Mouse (Mus musculus) CH12.LX (cell line): ENCODE measurements at regions not wholly inside any gene's neighbourhood (a gene's known extent, or its start where the extent isn't known, plus 50 kb on each side); places are given as distances from the start of the nearest gene placed in this dataset.

ENCODE experiments used
- DNase-seq: peaks from one replicate; pipeline ENCODE4 v3.0.0-alpha.2; 2013; ENCODE audit errors: extremely low read depth
- H3K27ac ChIP-seq: 2 replicates; pipeline ENCODE4 v1.5.1; 2012; ENCODE audit warnings: low read depth, mild to moderate bottlenecking, control low read depth, moderate library complexity; ENCODE audit not compliant: insufficient read depth
- H3K27me3 ChIP-seq: replicated peaks from 2 replicates; pipeline ENCODE3; 2012; ENCODE audit warnings: inconsistent platforms
- H3K36me3 ChIP-seq, 2 experiments: replicated peaks in 1 of 2; 2 replicates each; pipeline versions ENCODE3 to v1.6.1; 2012; ENCODE audit warnings: inconsistent platforms in 1 of 2, low read length in 1 of 2, mild to moderate bottlenecking in 1 of 2, mixed read lengths in 1 of 2, moderate library complexity in 1 of 2; ENCODE audit not compliant: control insufficient read depth in 1 of 2, insufficient read depth in 1 of 2
- H3K4me1 ChIP-seq, 2 experiments: 2 replicates each; pipeline ENCODE4 v1.6.1; 2012; ENCODE audit warnings: inconsistent platforms in 1 of 2, moderate library complexity in 1 of 2; ENCODE audit not compliant: insufficient read depth in 2 of 2, control insufficient read depth in 1 of 2
- H3K4me2 ChIP-seq: 2 replicates; pipeline ENCODE4 v1.6.1; 2012; ENCODE audit warnings: low read depth, mild to moderate bottlenecking, control low read depth; ENCODE audit not compliant: poor library complexity, insufficient read depth, severe bottlenecking
- H3K4me3 ChIP-seq, 3 experiments: fragments of 150-350 bp in 1 of 3; sonication (generic) in 1 of 3; replicated peaks in 1 of 3; 2 replicates each; pipeline versions ENCODE3 to v1.5.1; 2011 to 2012; ENCODE audit warnings: low read depth in 2 of 3, low read length in 2 of 3, mild to moderate bottlenecking in 2 of 3, moderate library complexity in 2 of 3, control low read depth in 1 of 3, improper control_type of control experiment in 1 of 3, inconsistent platforms in 1 of 3, mixed read lengths in 1 of 3; ENCODE audit not compliant: poor library complexity in 1 of 3
- H3K79me2 ChIP-seq: replicated peaks from 2 replicates; pipeline ENCODE4 v1.6.1; 2012; ENCODE audit warnings: mild to moderate bottlenecking, moderate library complexity; ENCODE audit not compliant: control insufficient read depth, poor library complexity, insufficient read depth, severe bottlenecking; ENCODE audit errors: extremely low read depth
- H3K9ac ChIP-seq: 2 replicates; pipeline ENCODE4 v1.6.1; 2012; ENCODE audit warnings: low read depth, mild to moderate bottlenecking, control low read depth, moderate library complexity; ENCODE audit not compliant: insufficient read depth
- H3K9me3 ChIP-seq: replicated peaks from 2 replicates; pipeline ENCODE3; 2012; ENCODE audit warnings: low read length, inconsistent platforms, mixed read lengths
- BHLHE40 ChIP-seq: IDR thresholded peaks from 2 replicates; pipeline ENCODE4 v1.6.1; 2011; ENCODE audit warnings: mild to moderate bottlenecking, low read depth, low read length, improper control_type of control experiment
- CHD1 ChIP-seq: IDR thresholded peaks from 2 replicates; pipeline ENCODE4 v1.6.1; 2012; ENCODE audit warnings: low read depth, low read length, improper control_type of control experiment, inconsistent platforms
- CTCF ChIP-seq, 2 experiments: IDR thresholded peaks in 1 of 2; conservative IDR thresholded peaks in 1 of 2; 2 replicates each; pipeline ENCODE4 v1.5.1; 2011 to 2012; ENCODE audit warnings: low read depth in 2 of 2, low read length in 2 of 2, improper control_type of control experiment in 1 of 2, inconsistent platforms in 1 of 2, mild to moderate bottlenecking in 1 of 2, moderate library complexity in 1 of 2
- E2F4 ChIP-seq: IDR thresholded peaks from 2 replicates; pipeline ENCODE4 v1.6.1; 2011; ENCODE audit warnings: low read depth, low read length, improper control_type of control experiment; ENCODE audit not compliant: insufficient replicate concordance
- ELF1 ChIP-seq: IDR thresholded peaks from 2 replicates; pipeline ENCODE4 v1.6.1; 2014; ENCODE audit warnings: low read depth, mild to moderate bottlenecking, inconsistent platforms, low read length, improper control_type of control experiment
- EP300 ChIP-seq: IDR thresholded peaks from 2 replicates; pipeline ENCODE4 v1.6.1; 2011; ENCODE audit warnings: low read length, improper control_type of control experiment
- ETS1 ChIP-seq: conservative IDR thresholded peaks from 2 replicates; pipeline ENCODE4 v1.6.1; 2012; ENCODE audit warnings: low read depth, mild to moderate bottlenecking, inconsistent platforms, low read length, improper control_type of control experiment, moderate library complexity
- GABPA ChIP-seq: IDR thresholded peaks from 2 replicates; pipeline ENCODE4 v1.6.1; 2012; ENCODE audit warnings: low read depth, low read length, improper control_type of control experiment, inconsistent platforms; ENCODE audit not compliant: insufficient replicate concordance
- HCFC1 ChIP-seq: IDR thresholded peaks from 2 replicates; pipeline ENCODE4 v1.6.1; 2012; ENCODE audit warnings: low read depth, mild to moderate bottlenecking, inconsistent platforms, low read length, improper control_type of control experiment
- JUN ChIP-seq: IDR thresholded peaks from 2 replicates; pipeline ENCODE4 v1.6.1; 2011; ENCODE audit warnings: low read depth, mild to moderate bottlenecking, low read length, improper control_type of control experiment, moderate library complexity; ENCODE audit not compliant: insufficient read depth
- JUND ChIP-seq: conservative IDR thresholded peaks from 2 replicates; pipeline ENCODE4 v1.6.1; 2011; ENCODE audit warnings: low read depth, low read length, improper control_type of control experiment
- KAT2A ChIP-seq: IDR thresholded peaks from 2 replicates; pipeline ENCODE4 v1.6.1; 2012; ENCODE audit warnings: low read length, improper control_type of control experiment, inconsistent platforms; ENCODE audit not compliant: insufficient replicate concordance
- MAFK ChIP-seq: IDR thresholded peaks from 2 replicates; pipeline ENCODE4 v1.6.1; 2011; ENCODE audit warnings: low read length, improper control_type of control experiment; ENCODE audit not compliant: insufficient replicate concordance
- MAZ ChIP-seq: IDR thresholded peaks from 2 replicates; pipeline ENCODE4 v1.6.1; 2012; ENCODE audit warnings: low read depth, mild to moderate bottlenecking, inconsistent platforms, low read length, improper control_type of control experiment, moderate library complexity
- MEF2A ChIP-seq: IDR thresholded peaks from 2 replicates; pipeline ENCODE4 v1.6.1; 2014; ENCODE audit warnings: low read depth, mild to moderate bottlenecking, inconsistent platforms, low read length, improper control_type of control experiment, borderline replicate concordance
- MXI1 ChIP-seq: IDR thresholded peaks from 2 replicates; pipeline ENCODE4 v1.6.1; 2011; ENCODE audit warnings: mild to moderate bottlenecking, low read depth, low read length, improper control_type of control experiment
- MYC ChIP-seq: IDR thresholded peaks from 2 replicates; pipeline ENCODE4 v1.6.1; 2011; ENCODE audit warnings: low read depth, mild to moderate bottlenecking, improper control_type of control experiment, low read length
- NELFE ChIP-seq: IDR thresholded peaks from 2 replicates; pipeline ENCODE4 v1.6.1; 2011; ENCODE audit warnings: low read depth, low read length, improper control_type of control experiment
- NRF1 ChIP-seq: IDR thresholded peaks from 2 replicates; pipeline ENCODE4 v1.6.1; 2014; ENCODE audit warnings: low read depth, mild to moderate bottlenecking, inconsistent platforms, low read length, improper control_type of control experiment, moderate library complexity
- POLR2A ChIP-seq: IDR thresholded peaks from 2 replicates; pipeline ENCODE4 v1.6.1; 2011; ENCODE audit warnings: low read depth, mild to moderate bottlenecking, improper control_type of control experiment, low read length
- TBP ChIP-seq: conservative IDR thresholded peaks from 2 replicates; pipeline ENCODE4 v1.6.1; 2011; ENCODE audit warnings: low read depth, low read length, improper control_type of control experiment
- TCF12 ChIP-seq: IDR thresholded peaks from 2 replicates; pipeline ENCODE4 v1.6.1; 2014; ENCODE audit warnings: low read depth, mild to moderate bottlenecking, inconsistent platforms, low read length, improper control_type of control experiment
- UBTF ChIP-seq: IDR thresholded peaks from 2 replicates; pipeline ENCODE4 v1.6.1; 2012; ENCODE audit warnings: low read depth, mild to moderate bottlenecking, inconsistent platforms, low read length, improper control_type of control experiment, moderate library complexity
- USF1 ChIP-seq: IDR thresholded peaks from 2 replicates; pipeline ENCODE4 v1.6.1; 2014; ENCODE audit warnings: low read depth, mild to moderate bottlenecking, inconsistent platforms, low read length, improper control_type of control experiment
- USF2 ChIP-seq: conservative IDR thresholded peaks from 2 replicates; pipeline ENCODE4 v1.6.1; 2011; ENCODE audit warnings: low read depth, low read length, improper control_type of control experiment
- ZC3H11A ChIP-seq: IDR thresholded peaks from 2 replicates; pipeline ENCODE4 v1.6.1; 2012; ENCODE audit warnings: low read depth, mild to moderate bottlenecking, inconsistent platforms, low read length, improper control_type of control experiment
- ZKSCAN1 ChIP-seq: IDR thresholded peaks from 2 replicates; pipeline ENCODE4 v1.6.1; 2012; ENCODE audit warnings: low read depth, inconsistent platforms, low read length, improper control_type of control experiment, borderline replicate concordance
- ZMIZ1 ChIP-seq: IDR thresholded peaks from 2 replicates; pipeline ENCODE4 v1.6.1; 2012; ENCODE audit warnings: low read depth, mild to moderate bottlenecking, inconsistent platforms, low read length, improper control_type of control experiment
- ZNF384 ChIP-seq: IDR thresholded peaks from 2 replicates; pipeline ENCODE4 v1.6.1; 2012; ENCODE audit warnings: low read depth, low read length, improper control_type of control experiment, inconsistent platforms
- dilution Hi-C: fragments of 300-500 bp; cut with MboI; formaldehyde crosslinking; loops from 2 replicates; pipeline ENCODE4 v1.14.3; 2020; ENCODE audit warnings: low sequenced_read_pairs; ENCODE audit not compliant: extremely low pct_unique_long_range_greater_than_20kb, extremely low pct_ligation_motif_present
- in situ Hi-C: fragments of 300-500 bp; cut with MboI; formaldehyde crosslinking; loops from 3 replicates; pipeline ENCODE4 v1.14.3; 2019; ENCODE audit warnings: low sequenced_read_pairs, low pct_ligation_motif_present, low pct_unique_long_range_greater_than_20kb, mixed read lengths

GRCm38 (mm10) chr2:148279200-148279599, 115.9 kb upstream of the Sstr4 start:
- TF ChIP-seq GABPA = no peak
- no peak for TF ChIP-seq KAT2A
- no peak for TF ChIP-seq HCFC1
- no peak for TF ChIP-seq JUND
- TF ChIP-seq USF1 = no peak
- no peak for TF ChIP-seq MAFK
- TF ChIP-seq CHD1 = no peak
- no peak for TF ChIP-seq MXI1
- no peak for TF ChIP-seq ZKSCAN1
- no peak for TF ChIP-seq USF2
- TF ChIP-seq NRF1 = no peak
- no peak for TF ChIP-seq ELF1
- TF ChIP-seq ZNF384 = no peak
- TF ChIP-seq BHLHE40 = no peak
- TF ChIP-seq MAZ = no peak
- Histone ChIP-seq H3K4me1 (no peaks in the 10 kb centered on the region), H3K9ac (no peak overlapping the region), H3K79me2 (no peaks in the 10 kb centered on the region), H3K9me3 (no peaks in the 10 kb centered on the region), H3K36me3 (no peaks in the 10 kb centered on the region), H3K27ac (no peak overlapping the region), H3K4me2 (no peak overlapping the region), H3K27me3 (peaks cover 57% of the 10 kb centered on the region), H3K4me3 (no peak overlapping the region)
- in situ Hi-C loops (no loop called here), dilution Hi-C loops (no loop called here)
- no peak for DNase-seq

- H3K4me2 ChIP-seq = peak overlapping the region; percentile 70; the same call in 1 of the 2 replicates
- dilution Hi-C loops (no loop called here), in situ Hi-C loops (no loop called here)
- H3K4me1 ChIP-seq = no peaks in the 10 kb centered on the region
- H3K27me3 ChIP-seq = peaks cover 20% of the 10 kb centered on the region
- H3K9me3 ChIP-seq = no peaks in the 10 kb centered on the region
- TF ChIP-seq USF1 (no peak), JUND (no peak), E2F4 (no peak), EP300 (no peak), MYC (no peak), ZC3H11A (no peak), MAZ (no peak), ZMIZ1 (no peak), UBTF (no peak), MEF2A (no peak), CTCF (conservative IDR thresholded peaks at IDR 0.05 in 1 of 2, IDR thresholded peaks at IDR 0.05 in 1 of 2; ENCODE audit: low read depth in 2 of 2, low read length in 2 of 2) (no peak), TCF12 (no peak), NELFE (no peak), POLR2A (no peak), ETS1 (no peak), TBP (no peak), JUN (no peak), BHLHE40 (no peak)
- no peaks in the 10 kb centered on the region for H3K79me2 ChIP-seq
- no peak overlapping the region for H3K4me3 ChIP-seq
- no peaks in the 10 kb centered on the region for H3K36me3 ChIP-seq
- H3K27ac ChIP-seq = no peak overlapping the region
- no peak overlapping the region for H3K9ac ChIP-seq
- DNase-seq = no peak
Observed at GRCm38 (mm10) chr2:148290326-148290725, 104.8 kb upstream of the Sstr4 start.
